Comparison of ENCODE assay signal across 8 mouse cellular contexts in genomic region chr12:80945334-80945995, GRCm38 (mm10). TPM values are rescaled to one million over a fixed set of nuclear protein-coding genes. Genes with fewer than 3 reads are reported as not detected.
A peak's percentile ranks its signal among the peaks of the same experiment; 100 is the strongest.
DNase-seq lines count a peak whose midpoint lies in the region; ATAC-seq and TF ChIP-seq lines count a peak whose summit lies in the region.

Srsf5 (plus strand) TSS chr12:80945504.

- peaks cover 33% of the 10 kb centered on the region for H3K36me3 ChIP-seq in embryonic facial prominence, embryonic 14.5 days (ENCODE audit: control insufficient read depth, insufficient read depth, low read length)
- peaks cover 30% of the 10 kb centered on the region for H3K36me3 ChIP-seq in heart, adult 2 months (ENCODE audit: control insufficient read depth, insufficient read depth, low read length)
- peaks cover 30% of the 10 kb centered on the region for H3K36me3 ChIP-seq in limb, embryonic 13.5 days
- H3K36me3 ChIP-seq in midbrain, embryonic 16.5 days (ENCODE audit: control insufficient read depth, insufficient read depth, low read length), result peaks cover 17% of the 10 kb centered on the region

- no peaks in the 10 kb centered on the region for H3K9me3 ChIP-seq in embryonic facial prominence, embryonic 14.5 days (ENCODE audit: control insufficient read depth, low read length)
- H3K9me3 ChIP-seq in limb, embryonic 13.5 days, result no peaks in the 10 kb centered on the region
- H3K9me3 ChIP-seq in midbrain, embryonic 16.5 days (replicated peaks; ENCODE audit: control insufficient read depth, low read length, poor library complexity, severe bottlenecking), result no peaks in the 10 kb centered on the region

- peak; percentile 95 for DNase-seq in 3T3-L1 (ENCODE audit: low read depth, low spot score)
- DNase-seq in adrenal gland, postnatal 4 days (ENCODE audit: low spot score in 2 of 2), result peak; percentile 93 to 94
- DNase-seq in embryonic facial prominence, embryonic 14.5 days (ENCODE audit: low spot score), result peak; percentile 98
- peak; percentile 98 to 99 for DNase-seq in heart, adult 2 months
- peak; percentile 97 to 98 for DNase-seq in kidney, adult 8-10 months
- DNase-seq in spleen, postnatal 10 days (ENCODE audit: low spot score in 2 of 2), result peak; percentile 99

- peak within 1 kb of the TSS; percentile 99 for H3K27ac ChIP-seq in embryonic facial prominence, embryonic 14.5 days (replicated peaks; ENCODE audit: low read depth, low read length)
- peak within 1 kb of the TSS; percentile 99 for H3K27ac ChIP-seq in heart, adult 2 months
- peak within 1 kb of the TSS; percentile 97 for H3K27ac ChIP-seq in limb, embryonic 13.5 days
- H3K27ac ChIP-seq in midbrain, embryonic 16.5 days (ENCODE audit: low read length), result peak within 1 kb of the TSS; percentile 96

- ATAC-seq in embryonic facial prominence, embryonic 14.5 days (ENCODE audit: low read depth), result peak; percentile 92
- ATAC-seq in limb, embryonic 13.5 days (ENCODE audit: low FRiP score, low read depth), result peak; percentile 92
- ATAC-seq in midbrain, embryonic 16.5 days, result peak; percentile 95

- peak within 1 kb of the TSS; percentile 79 for H3K4me2 ChIP-seq in embryonic facial prominence, embryonic 14.5 days (ENCODE audit: low read depth, low read length)
- H3K4me2 ChIP-seq in limb, embryonic 13.5 days (replicated peaks), result peak within 1 kb of the TSS; percentile 80
- H3K4me2 ChIP-seq in midbrain, embryonic 16.5 days (ENCODE audit: low read length), result peak within 1 kb of the TSS; percentile 81

- no peaks in the 10 kb centered on the region for H3K27me3 ChIP-seq in embryonic facial prominence, embryonic 14.5 days (replicated peaks; ENCODE audit: control insufficient read depth, insufficient read depth, low read length)
- no peaks in the 10 kb centered on the region for H3K27me3 ChIP-seq in heart, adult 2 months (ENCODE audit: control insufficient read depth, insufficient read depth, low read length)
- no peaks in the 10 kb centered on the region for H3K27me3 ChIP-seq in limb, embryonic 13.5 days
- H3K27me3 ChIP-seq in midbrain, embryonic 16.5 days (ENCODE audit: control insufficient read depth, insufficient read depth, low read depth, low read length), result no peaks in the 10 kb centered on the region

- intact Hi-C loops in heart, adult 2 months (cut with DNase I), result no loop called here

- TF ChIP-seq POLR2A in heart, adult 2 months (IDR thresholded peaks at IDR 0.05; ENCODE audit: insufficient read depth, low read depth, low read length), result peak; percentile 100

- no peaks in the 10 kb centered on the region; the same call in 1 of the 2 replicates for H3K79me2 ChIP-seq in heart, adult 2 months (replicated peaks; ENCODE audit: control insufficient read depth, insufficient read depth, low read length)

- peak; percentile 64 for TF ChIP-seq CTCF in heart, adult 2 months (IDR thresholded peaks at IDR 0.05)

- peak within 1 kb of the TSS; percentile 99 for H3K9ac ChIP-seq in embryonic facial prominence, embryonic 14.5 days (ENCODE audit: low read depth, low read length)
- peak within 1 kb of the TSS; percentile 89 for H3K9ac ChIP-seq in heart, adult 2 months (ENCODE audit: low read depth, low read length)
- peak within 1 kb of the TSS; percentile 97 for H3K9ac ChIP-seq in limb, embryonic 13.5 days
- peak within 1 kb of the TSS; percentile 95 for H3K9ac ChIP-seq in midbrain, embryonic 16.5 days (ENCODE audit: low read depth, low read length)

- TF ChIP-seq EP300 in heart, adult 2 months (IDR thresholded peaks at IDR 0.05; ENCODE audit: insufficient read depth, low read depth, low read length), result peak; percentile 92

- WGBS in embryonic facial prominence, embryonic 14.5 days, result under 1% methylated on average over 34 of the region's 57 CpGs
- under 1% methylated on average over 45 of the region's 57 CpGs for WGBS in heart, adult 2 months
- WGBS in limb, embryonic 13.5 days, result under 1% methylated on average over 56 of the region's 57 CpGs
- under 1% methylated on average over 57 of the region's 57 CpGs for WGBS in midbrain, embryonic 16.5 days

- peaks cover 7% of the 10 kb centered on the region for H3K4me1 ChIP-seq in embryonic facial prominence, embryonic 14.5 days (ENCODE audit: control insufficient read depth, insufficient read depth, low read length)
- peaks cover 6% of the 10 kb centered on the region for H3K4me1 ChIP-seq in heart, adult 2 months (ENCODE audit: control insufficient read depth, insufficient read depth, low read length)
- peaks cover 17% of the 10 kb centered on the region for H3K4me1 ChIP-seq in limb, embryonic 13.5 days
- H3K4me1 ChIP-seq in midbrain, embryonic 16.5 days (ENCODE audit: control insufficient read depth, insufficient read depth, low read length), result peaks cover 8% of the 10 kb centered on the region

- H3K4me3 ChIP-seq in embryonic facial prominence, embryonic 14.5 days (ENCODE audit: low read depth, low read length), result peak within 1 kb of the TSS; percentile 91
- peak within 1 kb of the TSS; percentile 97 for H3K4me3 ChIP-seq in heart, adult 2 months
- peak within 1 kb of the TSS; percentile 91 for H3K4me3 ChIP-seq in limb, embryonic 13.5 days
- peak within 1 kb of the TSS; percentile 91 for H3K4me3 ChIP-seq in midbrain, embryonic 16.5 days (ENCODE audit: low read depth, low read length)

RNA-seq across cellular contexts. Expression of gene Srsf5, which starts in this region (rescaled TPM):
- total RNA-seq in adrenal gland, postnatal 4 days (2021), result 100 to 1,000 TPM; 590 to 658 TPM
- 323 and 397 TPM in 2 replicates for polyA plus RNA-seq in embryonic facial prominence, embryonic 14.5 days (2014; fragmentation: Nextera tagmentation; extraction: Ambion mirVana)
- total RNA-seq in heart, adult 2 months (2021), result 100 to 1,000 TPM; 115 to 126 TPM
- polyA plus RNA-seq in heart, adult 2 months (2012; rRNA removed), result 217 and 259 TPM in 2 replicates
- 605 and 669 TPM in 2 replicates for polyA plus RNA-seq in limb, embryonic 13.5 days (2015; fragmentation: Nextera tagmentation; extraction: Ambion mirVana)
- polyA plus RNA-seq in midbrain, embryonic 16.5 days (2015; fragmentation: Nextera tagmentation; extraction: Ambion mirVana), result 426 and 452 TPM in 2 replicates

Comparison
In these comparisons a context has a peak if more than half of its experiments do, and no peak if none do; other contexts are left out.
1. Peak in every context shown above with its lines: DNase-seq, ATAC-seq, H3K4me3 ChIP-seq and H3K27ac ChIP-seq.
2. RNA of gene Srsf5 (total RNA-seq): 590 to 658 TPM in adrenal gland, postnatal 4 days; 115 to 126 TPM in heart, adult 2 months; every median in the first group is over 4 times any median in the second.